Mouse (Mus musculus) lung, adult 2 months (tissue): ENCODE data around the gene Draxin. TPM values are rescaled to one million over a fixed set of nuclear protein-coding genes. Genes with fewer than 3 reads are reported as not detected.

Experiments
- DNase-seq: peaks from one replicate; pipeline ENCODE4 v3.0.0; 2022
- H3K4me1 ChIP-seq: fragments of 200-500 bp; 2 replicates; pipeline ENCODE4 v1.6.1; 2011; ENCODE audit warnings: low read length; ENCODE audit not compliant: control insufficient read depth, insufficient read depth
- H3K4me3 ChIP-seq: fragments of 200-500 bp; replicated peaks from 2 replicates; pipeline ENCODE3; 2011; ENCODE audit warnings: low read depth, mild to moderate bottlenecking, control low read depth, low read length; ENCODE audit errors: extremely low read depth
- CTCF ChIP-seq: fragments of 200-500 bp; IDR thresholded peaks from 2 replicates; pipeline ENCODE4 v1.5.1; 2011; ENCODE audit warnings: mild to moderate bottlenecking, low read length, control low read depth; ENCODE audit not compliant: insufficient read depth
- POLR2A ChIP-seq: fragments of 200-500 bp; IDR thresholded peaks from 2 replicates; pipeline ENCODE4 v1.6.1; 2011; ENCODE audit warnings: low read depth, mild to moderate bottlenecking, control low read depth, low read length, borderline replicate concordance; ENCODE audit errors: extremely low read depth
- WGBS: fragments of 180-500 bp; shearing (Covaris S2); methylation state at CpG from one replicate; pipeline ENCODE4 v1.1.7; 2018; 5-methylcytosine and 5-hydroxymethylcytosine counted together
- polyA plus RNA-seq: library from polyadenylated mRNA; depleted of rRNA; stranded (reverse); fragments of >200 nt; gene quantifications from 2 replicates; pipeline ENCODE4 v1.2.3, GENCODE M21; 2012

Gene Draxin
- polyA plus RNA-seq, 1 experiment = 0.59 TPM

- TF ChIP-seq POLR2A = no peak
- TF ChIP-seq CTCF = no peak
Measured at GRCm38 (mm10) chr4:148154006-148154405, 23.5 kb upstream of the Draxin start.

GRCm38 (mm10) chr4:148152547-148152946, 22.0 kb upstream of the Draxin start:
- H3K4me3 ChIP-seq = no peak overlapping the region
- WGBS = 88% methylated on average over 5 of the region's 5 CpGs
- TF ChIP-seq POLR2A (no peak), CTCF (no peak)
- H3K4me1 ChIP-seq = peaks cover 5% of the 10 kb centered on the region; the same call in 1 of the 2 replicates
- no peak for DNase-seq

More at GRCm38 (mm10) chr4:148154006-148154405, 23.5 kb upstream of the Draxin start:
- Histone ChIP-seq H3K4me1 (peaks cover 5% of the 10 kb centered on the region; the same call in 1 of the 2 replicates), H3K4me3 (no peak overlapping the region)
- DNase-seq = no peak
- WGBS = 82% methylated on average over 4 of the region's 4 CpGs

- TF ChIP-seq CTCF (peak; percentile 41), POLR2A (peak; percentile 42; the same call in 1 of the 2 replicates)
- Histone ChIP-seq H3K4me3 (peak within 1 kb of the TSS; percentile 94), H3K4me1 (peaks cover 5% of the 10 kb centered on the region; the same call in 1 of the 2 replicates)
- WGBS = under 1% methylated on average over 59 of the region's 67 CpGs
- peak; percentile 89 for DNase-seq
Measured at GRCm38 (mm10) chr4:148151267-148152168, 21.0 kb upstream of the Draxin start, which contains the start of gene Fbxo6. Fbxo6 (minus strand) TSS chr4:148152140.

GRCm38 (mm10) chr4:148150953-148151266, 20.4 kb upstream of the Draxin start:
- no peak for DNase-seq
- 15% methylated on average over 3 of the region's 3 CpGs for WGBS
- TF ChIP-seq POLR2A (no peak), CTCF (no peak)
- Histone ChIP-seq H3K4me3 (no peak overlapping the region), H3K4me1 (peaks cover 5% of the 10 kb centered on the region; the same call in 1 of the 2 replicates)

GRCm38 (mm10) chr4:148150242-148150641, 19.7 kb upstream of the Draxin start:
- no peak for TF ChIP-seq CTCF
- no peak for TF ChIP-seq POLR2A
- no peak for DNase-seq
- Histone ChIP-seq H3K4me1 (peaks cover 5% of the 10 kb centered on the region; the same call in 1 of the 2 replicates), H3K4me3 (no peak overlapping the region)
- WGBS = 72% methylated on average over 7 of the region's 7 CpGs

GRCm38 (mm10) chr4:148149540-148149939, 19.0 kb upstream of the Draxin start:
- WGBS = 52% methylated on average over 12 of the region's 12 CpGs
- no peak for DNase-seq

GRCm38 (mm10) chr4:148147714-148148113, 17.2 kb upstream of the Draxin start:
- DNase-seq = no peak
- WGBS = 84% methylated on average over 2 of the region's 2 CpGs
- no peak for TF ChIP-seq POLR2A
- TF ChIP-seq CTCF = no peak
- no peak overlapping the region for H3K4me3 ChIP-seq
- H3K4me1 ChIP-seq = peaks cover 5% of the 10 kb centered on the region; the same call in 1 of the 2 replicates

More at GRCm38 (mm10) chr4:148149540-148149939, 19.0 kb upstream of the Draxin start:
- H3K4me1 ChIP-seq = peaks cover 5% of the 10 kb centered on the region; the same call in 1 of the 2 replicates
- TF ChIP-seq POLR2A (no peak), CTCF (no peak)
- no peak overlapping the region for H3K4me3 ChIP-seq

GRCm38 (mm10) chr4:148143721-148144120, 13.2 kb upstream of the Draxin start:
- no peak for DNase-seq
- 84% methylated on average over 5 of the region's 5 CpGs for WGBS
- TF ChIP-seq CTCF (no peak), POLR2A (no peak)
- Histone ChIP-seq H3K4me1 (0 out of 2 replicates have a peak, but pooled peaks cover 2% of the 10 kb centered on the region), H3K4me3 (no peak overlapping the region)

GRCm38 (mm10) chr4:148140098-148141011, 9.9 kb upstream of the Draxin start:
- H3K4me1 ChIP-seq = 0 out of 2 replicates have a peak, but pooled peaks cover 2% of the 10 kb centered on the region
- under 1% methylated on average over 65 of the region's 65 CpGs for WGBS
- peak; percentile 97 for DNase-seq
- TF ChIP-seq CTCF = peak; percentile 80
- peak; percentile 62; the same call in 1 of the 2 replicates for TF ChIP-seq POLR2A
- H3K4me3 ChIP-seq = peak overlapping the region; percentile 96

GRCm38 (mm10) chr4:148139767-148140097, 9.2 kb upstream of the Draxin start:
- no peak for DNase-seq
- Histone ChIP-seq H3K4me1 (0 out of 2 replicates have a peak, but pooled peaks cover 2% of the 10 kb centered on the region), H3K4me3 (peak overlapping the region; percentile 96)
- TF ChIP-seq POLR2A = no peak
- TF ChIP-seq CTCF = no peak
- WGBS = under 1% methylated on average over 12 of the region's 12 CpGs
